Mouse (Mus musculus): ENCODE measurements at regions not wholly inside any gene's neighbourhood (a gene's known extent, or its start where the extent isn't known, plus 50 kb on each side); places are given as distances from the start of the nearest gene placed in this dataset.

- WGBS: 90% methylated on average over 4 of the region's 4 CpGs
These were observed 697.7 kb upstream of the 4930444P10Rik start for GRCm38 (mm10) chr1:16790733-16791309.

GRCm38 (mm10) chr1:16779791-16780190 is 686.7 kb upstream of the 4930444P10Rik start:
- Histone ChIP-seq H3K27me3 (no peaks in the 10 kb centered on the region), H3K4me3 (no peak overlapping the region), H3K9ac (no peak overlapping the region), H3K36me3 (no peaks in the 10 kb centered on the region), H3K4me2 (replicated peaks) (no peak overlapping the region), H3K27ac (no peak overlapping the region), H3K9me3 (no peaks in the 10 kb centered on the region), H3K4me1 (no peaks in the 10 kb centered on the region)
- no peak for ATAC-seq (ENCODE audit: insufficient number of reproducible peaks, insufficient read depth, low FRiP score, low TSS enrichment)
- WGBS: 60% methylated on average over 1 of the region's 1 CpGs

More at GRCm38 (mm10) chr1:16790733-16791309, 697.7 kb upstream of the 4930444P10Rik start:
- ATAC-seq (ENCODE audit: insufficient number of reproducible peaks, insufficient read depth, low FRiP score, low TSS enrichment): no peak
- Histone ChIP-seq H3K27me3 (no peaks in the 10 kb centered on the region), H3K27ac (no peak overlapping the region), H3K36me3 (no peaks in the 10 kb centered on the region), H3K4me1 (no peaks in the 10 kb centered on the region), H3K4me2 (replicated peaks) (no peak overlapping the region), H3K9me3 (no peaks in the 10 kb centered on the region), H3K9ac (no peak overlapping the region), H3K4me3 (no peak overlapping the region)

GRCm38 (mm10) chr1:16760951-16761350 is 667.8 kb upstream of the 4930444P10Rik start:
- no peaks in the 10 kb centered on the region for H3K27me3 ChIP-seq
- WGBS: 85% methylated on average over 1 of the region's 1 CpGs
- no peaks in the 10 kb centered on the region for H3K9me3 ChIP-seq
- H3K9ac ChIP-seq: no peak overlapping the region
- H3K4me2 ChIP-seq (replicated peaks): no peak overlapping the region
- H3K4me1 ChIP-seq: no peaks in the 10 kb centered on the region
- H3K4me3 ChIP-seq: no peak overlapping the region
- H3K36me3 ChIP-seq: no peaks in the 10 kb centered on the region
- ATAC-seq (ENCODE audit: insufficient number of reproducible peaks, insufficient read depth, low FRiP score, low TSS enrichment): no peak
- H3K27ac ChIP-seq: no peak overlapping the region

All from embryonic facial prominence, embryonic 12.5 days (tissue).